Mouse (Mus musculus) forebrain, embryonic 14.5 days (tissue): Measurements from ENCODE around the gene Adgrl4. TPM values are rescaled to one million over a fixed set of nuclear protein-coding genes. Genes with fewer than 3 reads are reported as not detected.
A peak's percentile ranks its signal among the peaks of the same experiment; 100 is the strongest.

Experiments used
- ATAC-seq: fragments of 200-750 bp; cut with Nextera tagmentation; 2 replicates; pipeline ENCODE4 v1.8.0; 2017; ENCODE audit warnings: mild to moderate bottlenecking, moderate library complexity
- DNase-seq: peaks from one replicate; pipeline ENCODE4 v3.0.0-alpha.2; 2015; ENCODE audit warnings: low spot score
- H3K27ac ChIP-seq: fragments of 300-500 bp; sonication (generic); 2 replicates; pipeline ENCODE4 v1.5.1; 2014; ENCODE audit warnings: low read depth, mild to moderate bottlenecking, control low read depth, low read length, moderate library complexity
- H3K27me3 ChIP-seq: fragments of 300-500 bp; sonication (generic); replicated peaks from 2 replicates; pipeline ENCODE4 v1.6.1; 2014; ENCODE audit warnings: low read length, control low read depth, mixed read lengths; ENCODE audit not compliant: control insufficient read depth, insufficient read depth
- H3K36me3 ChIP-seq: fragments of 300-500 bp; sonication (generic); 2 replicates; pipeline ENCODE4 v1.6.1; 2014; ENCODE audit warnings: low read length, control low read depth; ENCODE audit not compliant: control insufficient read depth, insufficient read depth
- H3K4me1 ChIP-seq: fragments of 300-500 bp; sonication (generic); 2 replicates; pipeline ENCODE4 v1.6.1; 2014; ENCODE audit warnings: antibody characterized with exemption, low read length, control low read depth; ENCODE audit not compliant: control insufficient read depth, insufficient read depth
- H3K4me2 ChIP-seq: fragments of 300-500 bp; sonication (generic); 2 replicates; pipeline ENCODE4 v1.6.1; 2014; ENCODE audit warnings: mild to moderate bottlenecking, control low read depth, low read length
- H3K4me3 ChIP-seq: fragments of 300-500 bp; sonication (generic); 2 replicates; pipeline ENCODE4 v1.5.1; 2014; ENCODE audit warnings: low read depth, low read length, control low read depth
- H3K9ac ChIP-seq: fragments of 300-500 bp; sonication (generic); 2 replicates; pipeline ENCODE4 v1.6.1; 2014; ENCODE audit warnings: mild to moderate bottlenecking, low read length, control low read depth, moderate library complexity
- H3K9me3 ChIP-seq: fragments of 300-500 bp; sonication (generic); replicated peaks from 2 replicates; pipeline ENCODE4 v1.6.1; 2016; ENCODE audit warnings: low read length, control low read depth, mixed read lengths; ENCODE audit not compliant: control insufficient read depth
- WGBS: fragments of 180-500 bp; shearing (Covaris S2); extraction: QIAGEN DNeasy Blood & Tissue Kit; methylation state at CpG from one replicate; pipeline ENCODE4 v1.1.7; 2014; 5-methylcytosine and 5-hydroxymethylcytosine counted together
- polyA plus RNA-seq: library from polyadenylated mRNA; unstranded; fragments of >200 nt; fragmentation: Nextera tagmentation; extraction: Ambion mirVana; gene quantifications from 2 replicates; pipeline ENCODE4 v1.2.1, GENCODE M21; 2014

Adgrl4 gene
- polyA plus RNA-seq: 14.9 and 16.0 TPM in 2 replicates

GRCm38 (mm10) chr3:151437693-151438092 is at the start of gene Adgrl4:
TSS of gene Adgrl4 (plus strand) at chr3:151437887.
- H3K27ac ChIP-seq: no peak within 1 kb of the TSS
- peaks cover 3% of the 10 kb centered on the region; the same call in 1 of the 2 replicates for H3K4me1 ChIP-seq
- H3K4me3 ChIP-seq: peak within 1 kb of the TSS; percentile 15; the same call in 1 of the 2 replicates
- DNase-seq (no peak), ATAC-seq (peak; percentile 40; the same call in 1 of the 2 replicates)
- H3K9ac ChIP-seq: peak within 1 kb of the TSS; percentile 48
- no peaks in the 10 kb centered on the region for H3K36me3 ChIP-seq
- H3K9me3 ChIP-seq: no peaks in the 10 kb centered on the region
- peak within 1 kb of the TSS; percentile 44 for H3K4me2 ChIP-seq
- 3% methylated on average over 17 of the region's 17 CpGs for WGBS
- H3K27me3 ChIP-seq: 0 out of 2 replicates have a peak, but pooled peaks cover 4% of the 10 kb centered on the region

- H3K4me2 ChIP-seq: no peak overlapping the region
- H3K4me3 ChIP-seq: no peak overlapping the region
- no peaks in the 10 kb centered on the region for H3K27me3 ChIP-seq
- ATAC-seq (no peak), DNase-seq (no peak)
- H3K36me3 ChIP-seq: no peaks in the 10 kb centered on the region
- H3K9me3 ChIP-seq: no peaks in the 10 kb centered on the region
- no peaks in the 10 kb centered on the region for H3K4me1 ChIP-seq
- H3K27ac ChIP-seq: no peak overlapping the region
- no peak overlapping the region for H3K9ac ChIP-seq
Measured at GRCm38 (mm10) chr3:151390912-151391311, 46.8 kb upstream of the Adgrl4 start.

- no peaks in the 10 kb centered on the region for H3K9me3 ChIP-seq
- H3K36me3 ChIP-seq: no peaks in the 10 kb centered on the region
- no peak overlapping the region for H3K4me2 ChIP-seq
- H3K27me3 ChIP-seq: no peaks in the 10 kb centered on the region
- H3K4me1 ChIP-seq: no peaks in the 10 kb centered on the region
- ATAC-seq: no peak
- no peak overlapping the region for H3K9ac ChIP-seq
- no peak for DNase-seq
- H3K27ac ChIP-seq: no peak overlapping the region
- no peak overlapping the region for H3K4me3 ChIP-seq
- WGBS: 90% methylated on average over 4 of the region's 4 CpGs
Measured at GRCm38 (mm10) chr3:151392891-151393290, 44.8 kb upstream of the Adgrl4 start.

GRCm38 (mm10) chr3:151393330-151393729 is 44.4 kb upstream of the Adgrl4 start:
- WGBS: 92% methylated on average over 1 of the region's 1 CpGs
- Histone ChIP-seq H3K9ac (no peak overlapping the region), H3K27me3 (no peaks in the 10 kb centered on the region), H3K4me2 (no peak overlapping the region), H3K9me3 (no peaks in the 10 kb centered on the region), H3K27ac (no peak overlapping the region), H3K4me3 (no peak overlapping the region), H3K36me3 (no peaks in the 10 kb centered on the region), H3K4me1 (no peaks in the 10 kb centered on the region)
- DNase-seq (no peak), ATAC-seq (no peak)

GRCm38 (mm10) chr3:151399270-151399669 is 38.4 kb upstream of the Adgrl4 start:
- Histone ChIP-seq H3K4me2 (no peak overlapping the region), H3K4me3 (no peak overlapping the region), H3K4me1 (no peaks in the 10 kb centered on the region), H3K27me3 (no peaks in the 10 kb centered on the region), H3K9me3 (no peaks in the 10 kb centered on the region), H3K9ac (no peak overlapping the region), H3K27ac (no peak overlapping the region), H3K36me3 (no peaks in the 10 kb centered on the region)
- WGBS: 75% methylated on average over 1 of the region's 1 CpGs
- ATAC-seq (no peak), DNase-seq (no peak)

- H3K27me3 ChIP-seq: no peaks in the 10 kb centered on the region
- no peak overlapping the region for H3K4me3 ChIP-seq
- no peaks in the 10 kb centered on the region for H3K9me3 ChIP-seq
- WGBS: 64% methylated on average over 2 of the region's 2 CpGs
- no peak overlapping the region for H3K4me2 ChIP-seq
- DNase-seq: peak; percentile 67
- H3K27ac ChIP-seq: no peak overlapping the region
- H3K4me1 ChIP-seq: no peaks in the 10 kb centered on the region
- no peaks in the 10 kb centered on the region for H3K36me3 ChIP-seq
- peak; percentile 42; the same call in 1 of the 2 replicates for ATAC-seq
- no peak overlapping the region for H3K9ac ChIP-seq
Measured at GRCm38 (mm10) chr3:151411031-151411430, 26.7 kb upstream of the Adgrl4 start.

GRCm38 (mm10) chr3:151411488-151411887 is 26.2 kb upstream of the Adgrl4 start:
- Histone ChIP-seq H3K9ac (no peak overlapping the region), H3K27me3 (no peaks in the 10 kb centered on the region), H3K4me3 (no peak overlapping the region), H3K27ac (no peak overlapping the region), H3K9me3 (no peaks in the 10 kb centered on the region), H3K36me3 (no peaks in the 10 kb centered on the region), H3K4me2 (no peak overlapping the region), H3K4me1 (no peaks in the 10 kb centered on the region)
- ATAC-seq (peak; percentile 86; the same call in 1 of the 2 replicates), DNase-seq (peak; percentile 90)
- WGBS: 52% methylated on average over 4 of the region's 4 CpGs

GRCm38 (mm10) chr3:151416931-151417330 is 20.8 kb upstream of the Adgrl4 start:
- H3K9ac ChIP-seq: no peak overlapping the region
- no peak overlapping the region for H3K4me3 ChIP-seq
- DNase-seq (no peak), ATAC-seq (no peak)
- no peaks in the 10 kb centered on the region for H3K4me1 ChIP-seq
- H3K27me3 ChIP-seq: no peaks in the 10 kb centered on the region
- no peaks in the 10 kb centered on the region for H3K36me3 ChIP-seq
- no peaks in the 10 kb centered on the region for H3K9me3 ChIP-seq
- H3K27ac ChIP-seq: no peak overlapping the region
- H3K4me2 ChIP-seq: no peak overlapping the region

GRCm38 (mm10) chr3:151417688-151418572 is 19.8 kb upstream of the Adgrl4 start:
- 79% methylated on average over 12 of the region's 12 CpGs for WGBS
- H3K9me3 ChIP-seq: no peaks in the 10 kb centered on the region
- no peaks in the 10 kb centered on the region for H3K27me3 ChIP-seq
- H3K4me2 ChIP-seq: no peak overlapping the region
- ATAC-seq (no peak), DNase-seq (peak; percentile 16)
- H3K4me3 ChIP-seq: no peak overlapping the region
- H3K4me1 ChIP-seq: no peaks in the 10 kb centered on the region
- H3K36me3 ChIP-seq: no peaks in the 10 kb centered on the region
- no peak overlapping the region for H3K9ac ChIP-seq
- H3K27ac ChIP-seq: no peak overlapping the region
